Mouse (Mus musculus): Measurements from ENCODE around the gene Tmem208.
A peak's percentile ranks its signal among the peaks of the same experiment; 100 is the strongest.
"Not testable (repeated sequence)": the region's sequence is repeated elsewhere in the genome, so short reads cannot be mapped to it uniquely, and the experiment has no call there.

The Tmem208 gene

GRCm38 (mm10) chr8:105326141-105326672 is at the start of gene Tmem208, which contains the start of gene Lrrc29:
Tmem208 (plus strand) TSS chr8:105326354.
Lrrc29 (minus strand) TSS chr8:105326278.
- peak; percentile 94 for DNase-seq (ENCODE audit: low read depth)

GRCm38 (mm10) chr8:105278911-105279334 is 47.2 kb upstream of the Tmem208 start:
- no peak for DNase-seq (ENCODE audit: low read depth)

DNA sequence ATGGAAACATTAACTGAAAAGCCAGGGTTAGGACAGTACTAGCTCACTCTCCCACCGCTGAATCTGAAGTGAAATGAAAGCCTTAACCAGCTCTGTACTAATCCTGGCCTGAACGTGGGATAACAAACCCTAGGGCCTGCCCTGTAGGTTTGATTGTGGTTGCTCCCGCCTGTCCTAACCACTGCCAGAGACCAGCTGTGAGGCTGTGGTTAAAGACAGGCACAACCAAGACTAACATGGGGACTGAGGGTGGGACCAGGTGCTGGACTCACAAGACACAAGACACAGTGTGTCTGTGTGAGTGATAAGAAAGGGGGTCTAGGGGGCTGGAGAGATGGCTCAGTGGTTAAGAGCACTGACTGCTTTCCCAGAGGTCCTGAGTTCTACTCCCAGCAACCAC is 45.6 kb upstream of the Tmem208 start:
- DNase-seq (ENCODE audit: low read depth): no peak

- DNase-seq (ENCODE audit: low read depth): no peak
These were observed 44.3 kb upstream of the Tmem208 start for GRCm38 (mm10) chr8:105281821-105282220.

GRCm38 (mm10) chr8:105282239-105282638 is 43.9 kb upstream of the Tmem208 start:
- no peak for DNase-seq (ENCODE audit: low read depth)

GRCm38 (mm10) chr8:105283074-105283473 is 43.1 kb upstream of the Tmem208 start:
- no peak for DNase-seq (ENCODE audit: low read depth)

DNA sequence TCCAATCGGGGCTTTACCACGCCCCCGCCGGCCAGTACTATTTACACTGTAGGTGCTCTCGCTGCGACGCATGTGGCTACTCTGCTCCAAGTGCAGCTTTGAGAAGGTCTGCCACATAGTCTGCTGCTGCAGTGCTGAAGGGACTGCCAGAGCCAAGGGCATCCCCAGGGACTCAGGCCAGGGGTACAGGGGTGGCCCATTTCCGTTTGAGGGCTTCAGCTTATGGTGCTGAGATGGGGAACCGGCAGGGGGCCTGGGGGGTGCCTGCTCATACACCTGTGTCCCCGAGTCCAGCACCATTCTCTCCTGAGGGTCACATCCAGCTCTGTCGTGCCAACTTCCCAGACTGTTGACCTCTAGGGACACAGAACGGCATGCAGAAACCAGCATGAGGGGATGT is 40.6 kb upstream of the Tmem208 start:
- DNase-seq (ENCODE audit: low read depth): no peak

DNA sequence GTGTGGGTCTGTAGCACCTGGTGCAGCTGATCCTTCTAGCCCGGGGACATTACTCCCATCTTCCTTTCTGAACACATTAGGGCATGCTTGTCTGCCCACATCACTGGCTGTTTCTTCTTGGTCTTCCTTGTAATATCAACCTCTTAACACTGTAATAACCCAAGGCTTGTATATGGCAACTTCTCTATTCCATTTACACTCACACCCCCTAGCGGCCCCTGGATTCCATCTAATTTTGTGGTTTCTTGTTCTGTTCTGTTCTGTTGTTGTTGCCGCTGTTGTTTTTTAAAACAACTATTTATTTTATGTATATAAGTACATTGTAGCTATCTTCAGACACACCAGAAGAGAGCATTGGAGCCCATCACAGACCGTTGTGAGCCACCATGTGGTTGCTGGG is 39.2 kb upstream of the Tmem208 start:
- no peak for DNase-seq (ENCODE audit: low read depth)

DNA sequence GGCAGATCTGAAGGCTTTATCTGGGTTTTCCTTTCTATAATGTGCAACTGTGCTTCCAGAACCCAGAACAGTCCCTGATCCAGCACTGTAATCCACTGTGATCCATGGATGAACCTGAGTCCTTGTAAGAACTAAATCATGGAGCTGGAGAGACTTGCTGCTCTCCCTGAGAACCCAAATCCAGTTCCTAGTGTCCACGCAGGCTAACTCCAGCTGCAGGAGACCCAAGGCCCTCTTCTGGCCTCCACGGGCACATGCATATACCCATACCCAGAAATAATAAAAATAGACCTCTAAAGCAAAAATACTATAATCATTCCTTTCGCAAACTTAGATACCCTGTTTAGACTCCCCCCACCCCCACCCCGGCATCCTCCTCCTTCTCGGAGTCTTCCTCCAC is 37.9 kb upstream of the Tmem208 start:
- no peak for DNase-seq (ENCODE audit: low read depth)

GRCm38 (mm10) chr8:105288958-105289732 is 37.0 kb upstream of the Tmem208 start:
- peak; percentile 96 for DNase-seq (ENCODE audit: low read depth)

DNA sequence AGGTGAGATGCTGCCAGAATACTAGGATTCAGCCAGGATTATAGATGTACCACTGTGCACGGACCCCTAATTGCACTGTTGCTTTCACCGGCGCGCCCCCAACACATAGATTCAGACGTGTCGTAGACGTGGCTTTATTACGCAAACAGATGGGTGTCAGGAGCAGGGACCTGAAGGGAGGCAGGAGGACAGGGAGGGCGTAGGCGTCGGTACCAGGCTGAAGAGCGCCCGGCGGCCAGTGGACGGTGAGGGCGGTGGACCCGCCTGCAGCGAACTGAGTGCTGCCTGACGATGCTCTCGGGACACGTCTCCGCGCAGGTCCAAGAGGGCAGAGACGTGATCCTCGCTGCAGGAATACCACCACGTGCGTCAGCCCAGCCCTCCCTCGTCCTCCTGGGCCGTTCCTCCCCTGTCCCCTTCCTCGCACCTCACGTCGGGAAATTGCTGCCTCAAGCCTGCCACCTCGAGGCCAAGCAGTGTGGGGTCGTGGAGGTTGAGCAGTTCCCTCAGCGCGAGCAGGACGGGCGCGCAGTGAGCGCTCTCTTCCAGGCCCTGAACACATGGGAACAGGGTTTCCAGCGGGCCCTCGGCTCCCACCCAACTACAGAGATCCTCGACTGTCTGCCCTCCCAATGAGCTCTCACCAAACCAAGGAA is 36.2 kb upstream of the Tmem208 start, which contains the start of gene 4931428F04Rik:
4931428F04Rik (minus strand) TSS at position 60 of the 656 bp plus-strand sequence.
- DNase-seq (ENCODE audit: low read depth): no peak

DNA sequence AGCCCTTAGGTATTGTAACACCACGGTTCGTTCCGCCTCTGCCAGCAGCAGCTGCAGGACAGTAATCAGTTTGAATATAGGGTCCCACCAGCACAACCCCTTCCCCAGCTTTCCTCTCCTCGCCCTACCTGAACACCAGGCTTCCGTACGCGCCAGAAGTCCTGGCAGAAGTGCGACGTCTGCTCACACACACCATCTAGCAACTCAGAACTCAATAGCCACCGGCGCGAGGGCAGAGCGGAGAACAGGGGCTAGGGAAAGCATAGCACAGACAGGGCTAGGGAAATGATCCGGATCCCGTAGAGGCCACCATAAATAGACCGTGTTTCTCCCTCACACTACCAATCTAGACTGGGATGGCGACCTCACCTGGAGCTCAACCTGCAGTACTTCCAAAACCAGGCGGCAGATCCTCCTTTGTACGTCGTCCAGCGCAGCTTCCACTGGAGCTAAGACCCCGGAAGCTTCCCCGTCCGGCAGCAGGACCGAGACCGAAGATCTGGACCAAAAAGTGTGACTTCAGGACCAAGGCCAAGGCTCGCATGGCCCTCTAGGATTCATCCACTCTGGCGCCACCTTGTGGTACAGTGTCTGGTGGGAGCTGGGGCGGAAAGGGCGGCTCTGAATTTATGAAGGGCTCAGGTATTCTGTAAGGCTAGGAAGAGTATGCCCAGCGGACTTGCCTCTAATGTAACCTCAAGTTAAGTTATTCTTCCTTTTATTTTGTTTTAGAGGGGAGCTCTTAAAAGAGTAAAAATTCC is 35.4 kb upstream of the Tmem208 start:
- peak; percentile 97 for DNase-seq (ENCODE audit: low read depth)

- DNase-seq (ENCODE audit: low read depth): not testable (repeated sequence)
These were observed 34.8 kb upstream of the Tmem208 start for GRCm38 (mm10) chr8:105291364-105291763.

DNA sequence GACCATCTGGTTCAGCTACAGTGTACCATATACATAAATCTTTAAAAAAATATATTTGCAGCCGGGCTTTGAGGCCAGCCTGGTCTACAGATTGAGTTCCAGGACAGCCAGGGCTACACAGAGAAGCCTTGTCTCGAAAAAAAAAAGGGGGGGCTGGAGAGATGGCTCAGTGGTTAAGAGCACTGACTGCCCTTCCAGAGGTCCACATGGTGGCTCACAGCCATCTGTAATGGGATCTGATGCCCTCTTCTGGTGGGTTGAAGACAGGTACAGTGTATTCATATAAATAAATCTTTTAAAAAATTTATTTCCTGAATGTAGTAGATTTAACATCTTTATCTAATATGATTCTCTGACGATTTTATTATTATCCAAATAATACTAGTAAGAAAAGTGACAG is 34.4 kb upstream of the Tmem208 start:
- DNase-seq (ENCODE audit: low read depth): not testable (repeated sequence)

- no peak for DNase-seq (ENCODE audit: low read depth)
These were observed 33.7 kb upstream of the Tmem208 start for GRCm38 (mm10) chr8:105292471-105292870.

GRCm38 (mm10) chr8:105293405-105293804 is 32.7 kb upstream of the Tmem208 start:
- DNase-seq (ENCODE audit: low read depth): no peak

GRCm38 (mm10) chr8:105294776-105295175 is 31.4 kb upstream of the Tmem208 start:
- no peak for DNase-seq (ENCODE audit: low read depth)

DNA sequence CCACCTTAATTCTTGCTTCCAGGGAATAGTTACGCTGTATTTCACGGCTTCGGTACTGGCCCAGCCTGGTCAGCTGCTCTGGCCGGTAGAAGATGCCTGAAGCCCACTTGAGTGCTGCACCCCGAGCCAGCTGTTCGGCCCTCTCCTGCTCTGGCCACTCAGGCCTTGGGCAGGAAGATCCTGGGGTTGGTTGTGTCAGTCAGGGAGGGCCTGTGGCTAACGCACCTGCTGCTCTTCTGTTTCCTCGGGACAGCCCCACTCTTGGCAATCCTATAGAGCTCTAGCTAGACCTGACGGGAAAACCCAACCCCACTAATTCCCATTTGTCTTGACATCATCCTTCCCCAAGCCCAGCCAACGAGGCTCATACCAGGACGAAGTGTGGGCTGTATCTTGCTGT is 30.9 kb upstream of the Tmem208 start:
- no peak for DNase-seq (ENCODE audit: low read depth)

DNA sequence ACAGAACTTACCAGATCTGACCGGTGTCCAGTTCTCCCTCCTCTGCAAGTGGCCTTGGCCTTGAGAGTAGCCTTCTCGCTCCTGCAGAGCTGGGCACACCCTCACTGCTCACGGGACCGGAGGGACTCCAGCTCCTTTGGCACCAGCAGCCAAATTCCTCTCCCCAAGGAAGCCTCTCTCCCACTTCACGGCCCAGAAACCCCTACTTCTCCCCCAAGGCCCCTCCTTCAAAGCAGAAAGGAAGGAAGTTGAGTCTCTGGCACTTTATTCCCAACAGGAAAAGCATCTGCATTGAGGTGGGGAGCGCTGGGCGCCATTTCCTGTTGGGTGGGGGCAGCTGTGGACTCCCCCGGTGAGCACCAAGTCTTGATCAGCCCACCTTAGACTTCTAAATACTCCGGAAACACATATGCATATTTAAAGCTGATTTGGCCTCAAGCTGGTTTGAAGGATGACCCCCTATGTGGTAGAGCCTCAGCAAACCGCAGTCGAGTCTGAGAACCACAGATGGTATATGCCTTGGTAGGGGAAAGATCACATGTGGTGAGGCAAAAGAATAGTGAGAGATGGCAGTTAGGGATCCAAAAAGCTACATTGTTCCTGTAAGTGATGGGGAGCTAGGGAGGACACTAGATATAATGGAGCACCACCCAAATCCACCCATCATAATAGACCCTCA is 30.1 kb upstream of the Tmem208 start, which contains the start of gene Exoc3l:
Exoc3l (minus strand) TSS at position 207 of the 679 bp plus-strand sequence.
- DNase-seq (ENCODE audit: low read depth): no peak

GRCm38 (mm10) chr8:105297511-105298192 is 28.5 kb upstream of the Tmem208 start, which contains the start of gene E2f4:
E2f4 (plus strand) TSS chr8:105297663.
- peak; percentile 86 for DNase-seq (ENCODE audit: low read depth)
